Mouse (Mus musculus) liver, adult (tissue): ENCODE measurements around the gene Ncf2.

Experiments
- GATA4 ChIP-seq: IDR thresholded peaks from 2 replicates; pipeline ENCODE4 v1.6.1; 2014; ENCODE audit warnings: mild to moderate bottlenecking, low read length; ENCODE audit not compliant: insufficient replicate concordance

The Ncf2 gene

GRCm38 (mm10) chr1:152817794-152818193 lies 17.8 kb downstream of the Ncf2 start:
- TF ChIP-seq GATA4: no peak

- TF ChIP-seq GATA4: no peak
Observed at GRCm38 (mm10) chr1:152819558-152819957, 19.6 kb downstream of the Ncf2 start.

- no peak for TF ChIP-seq GATA4
Observed at GRCm38 (mm10) chr1:152820911-152821695, 21.1 kb downstream of the Ncf2 start.

- no peak for TF ChIP-seq GATA4
Observed at GRCm38 (mm10) chr1:152821746-152822145, 21.8 kb downstream of the Ncf2 start.

- no peak for TF ChIP-seq GATA4
Observed at GRCm38 (mm10) chr1:152824206-152824605, 24.2 kb downstream of the Ncf2 start.

GRCm38 (mm10) chr1:152826446-152826845 lies 26.5 kb downstream of the Ncf2 start:
- TF ChIP-seq GATA4: no peak

GRCm38 (mm10) chr1:152828168-152828567 lies 28.2 kb downstream of the Ncf2 start:
- no peak for TF ChIP-seq GATA4

GRCm38 (mm10) chr1:152828637-152829355 lies 28.8 kb downstream of the Ncf2 start:
- TF ChIP-seq GATA4: no peak

- TF ChIP-seq GATA4: no peak
Observed at GRCm38 (mm10) chr1:152830054-152830453, 30.1 kb downstream of the Ncf2 start.

- TF ChIP-seq GATA4: no peak
Observed at GRCm38 (mm10) chr1:152831003-152831402, 31.0 kb downstream of the Ncf2 start.

GRCm38 (mm10) chr1:152831619-152832018 lies 31.6 kb downstream of the Ncf2 start:
- no peak for TF ChIP-seq GATA4

- no peak for TF ChIP-seq GATA4
Observed at GRCm38 (mm10) chr1:152832316-152832715, 32.3 kb downstream of the Ncf2 start.

GRCm38 (mm10) chr1:152835061-152835460 lies 35.1 kb downstream of the Ncf2 start:
- no peak for TF ChIP-seq GATA4

- no peak for TF ChIP-seq GATA4
Observed at GRCm38 (mm10) chr1:152838026-152838702, 38.2 kb downstream of the Ncf2 start.

- TF ChIP-seq GATA4: no peak
Observed at GRCm38 (mm10) chr1:152838841-152839240, 38.8 kb downstream of the Ncf2 start.

- TF ChIP-seq GATA4: no peak
Observed at GRCm38 (mm10) chr1:152840343-152840742, 40.3 kb downstream of the Ncf2 start.
